Mouse (Mus musculus): ENCODE results near the gene Kcnn3.

GRCm38 (mm10) chr3:89677617-89678016 is 157.7 kb downstream of the Kcnn3 start:
- TF ChIP-seq TAL1 (IDR thresholded peaks at IDR 0.05; ENCODE audit: low read length) (no peak), GATA1 (IDR thresholded peaks at IDR 0.05; ENCODE audit: low read length) (no peak)

Measured in erythroblast, embryonic 14.5 days (primary cell).